Mouse (Mus musculus): ENCODE results near the gene Tango6. TPM values are rescaled to one million over a fixed set of nuclear protein-coding genes. Genes with fewer than 3 reads are reported as not detected.

The Tango6 gene
- total and polyA plus RNA-seq, 3 experiments = 2.9 to 6.4 (median 4.5) TPM

DNA sequence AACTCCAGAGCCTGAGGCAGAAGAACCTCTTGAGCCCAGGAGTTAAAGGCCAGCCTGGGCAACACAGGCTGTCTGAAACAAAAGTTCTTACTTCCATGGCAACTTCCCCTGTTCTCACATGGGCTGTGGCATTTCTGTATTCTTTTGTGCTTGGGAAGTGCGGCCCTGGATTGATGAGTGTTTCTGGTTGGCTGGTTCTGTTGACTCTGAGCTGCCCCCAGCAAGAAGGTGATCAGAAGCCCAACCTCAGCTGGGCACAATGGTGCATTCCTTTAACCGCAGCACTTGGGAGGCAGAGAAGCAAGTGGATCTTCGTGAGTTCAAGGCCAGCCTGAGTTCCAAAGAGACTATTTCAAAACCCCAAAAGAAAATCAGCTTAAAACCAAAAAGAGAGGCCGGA is 45.4 kb upstream of the Tango6 start:
- Histone ChIP-seq H3K4me1 (ENCODE audit: control insufficient read depth in 1 of 2, insufficient read depth in 2 of 2) (peaks cover 0 to 14% of the 10 kb centered on the region in 2 experiments; a peak in 3 of 4 replicates), H3K79me2 (replicated peaks; ENCODE audit: control insufficient read depth, extremely low read depth, insufficient read depth, poor library complexity, severe bottlenecking) (no peaks in the 10 kb centered on the region), H3K27ac (ENCODE audit: insufficient read depth, low read depth) (no peak overlapping the region), H3K36me3 (replicated peaks in 1 of 2; ENCODE audit: control insufficient read depth in 1 of 2, insufficient read depth in 1 of 2, low read length in 1 of 2) (no peaks in the 10 kb centered on the region), H3K27me3 (replicated peaks) (no peaks in the 10 kb centered on the region), H3K4me3 (replicated peaks in 1 of 3; ENCODE audit: low read depth in 2 of 3, low read length in 2 of 3, poor library complexity in 1 of 3) (no peak overlapping the region), H3K9me3 (replicated peaks; ENCODE audit: low read length) (no peaks in the 10 kb centered on the region), H3K9ac (ENCODE audit: insufficient read depth, low read depth) (no peak overlapping the region), H3K4me2 (ENCODE audit: insufficient read depth, low read depth, poor library complexity, severe bottlenecking) (no peak overlapping the region)
- in situ Hi-C loops (cut with MboI; ENCODE audit: low pct_ligation_motif_present, low pct_unique_long_range_greater_than_20kb, low sequenced_read_pairs) (no loop called here), dilution Hi-C loops (cut with MboI; ENCODE audit: extremely low pct_ligation_motif_present, extremely low pct_unique_long_range_greater_than_20kb, low sequenced_read_pairs) (no loop called here)
- TF ChIP-seq JUN (IDR thresholded peaks at IDR 0.05; ENCODE audit: insufficient read depth, low read depth, low read length) (no peak), KAT2A (IDR thresholded peaks at IDR 0.05; ENCODE audit: insufficient replicate concordance, low read length) (no peak), USF2 (conservative IDR thresholded peaks at IDR 0.05; ENCODE audit: low read depth, low read length) (no peak), MEF2A (IDR thresholded peaks at IDR 0.05; ENCODE audit: borderline replicate concordance, low read depth, low read length) (no peak), ETS1 (conservative IDR thresholded peaks at IDR 0.05; ENCODE audit: low read depth, low read length) (no peak), NELFE (IDR thresholded peaks at IDR 0.05; ENCODE audit: low read depth, low read length) (no peak), ELF1 (IDR thresholded peaks at IDR 0.05; ENCODE audit: low read depth, low read length) (no peak), HCFC1 (IDR thresholded peaks at IDR 0.05; ENCODE audit: low read depth, low read length) (no peak), SMC3 (IDR thresholded peaks at IDR 0.05; ENCODE audit: low read depth, low read length) (no peak), MXI1 (IDR thresholded peaks at IDR 0.05; ENCODE audit: low read depth, low read length) (no peak), PAX5 (IDR thresholded peaks at IDR 0.05; ENCODE audit: low read length) (no peak), MYC (IDR thresholded peaks at IDR 0.05; ENCODE audit: low read depth, low read length) (no peak), CHD2 (IDR thresholded peaks at IDR 0.05; ENCODE audit: low read length) (no peak)
- DNase-seq (ENCODE audit: extremely low read depth) = no peak

DNA sequence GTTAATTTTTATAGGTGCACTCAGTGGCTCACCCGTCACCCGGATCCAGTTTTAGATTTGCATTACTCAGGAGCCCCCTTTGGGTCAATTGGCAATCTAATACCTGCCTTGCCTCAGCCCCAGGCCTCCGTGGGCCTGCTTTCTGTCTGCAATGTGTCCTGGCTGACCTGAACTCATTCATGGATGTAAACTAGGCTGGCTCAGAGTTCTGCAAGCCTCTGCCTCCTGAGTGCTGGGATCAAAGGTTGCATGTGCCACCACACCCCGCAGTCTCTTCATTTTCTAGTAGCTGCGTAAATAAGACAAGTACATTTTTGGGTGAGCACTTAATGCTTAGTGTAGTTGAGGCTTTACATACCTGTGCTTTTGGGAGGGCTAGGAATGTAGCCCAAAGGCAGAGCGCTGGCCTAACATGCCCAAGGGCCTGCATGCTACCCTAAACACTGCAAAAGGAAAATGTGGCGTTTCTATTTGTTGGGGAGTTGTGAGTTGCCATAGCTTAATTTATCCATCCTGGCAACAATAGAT is 44.0 kb upstream of the Tango6 start:
- in situ Hi-C loops (cut with MboI; ENCODE audit: low pct_ligation_motif_present, low pct_unique_long_range_greater_than_20kb, low sequenced_read_pairs) (no loop called here), dilution Hi-C loops (cut with MboI; ENCODE audit: extremely low pct_ligation_motif_present, extremely low pct_unique_long_range_greater_than_20kb, low sequenced_read_pairs) (no loop called here)
- Histone ChIP-seq H3K27ac (ENCODE audit: insufficient read depth, low read depth) (no peak overlapping the region), H3K36me3 (replicated peaks in 1 of 2; ENCODE audit: control insufficient read depth in 1 of 2, insufficient read depth in 1 of 2, low read length in 1 of 2) (no peaks in the 10 kb centered on the region), H3K4me2 (ENCODE audit: insufficient read depth, low read depth, poor library complexity, severe bottlenecking) (no peak overlapping the region), H3K79me2 (replicated peaks; ENCODE audit: control insufficient read depth, extremely low read depth, insufficient read depth, poor library complexity, severe bottlenecking) (no peaks in the 10 kb centered on the region), H3K9ac (ENCODE audit: insufficient read depth, low read depth) (no peak overlapping the region), H3K27me3 (replicated peaks) (no peaks in the 10 kb centered on the region), H3K4me1 (ENCODE audit: control insufficient read depth in 1 of 2, insufficient read depth in 2 of 2) (peaks cover 0 to 15% of the 10 kb centered on the region in 2 experiments; a peak in 2 of 4 replicates), H3K4me3 (replicated peaks in 1 of 3; ENCODE audit: low read depth in 2 of 3, low read length in 2 of 3, poor library complexity in 1 of 3) (no peak overlapping the region), H3K9me3 (replicated peaks; ENCODE audit: low read length) (no peaks in the 10 kb centered on the region)
- TF ChIP-seq JUND (conservative IDR thresholded peaks at IDR 0.05; ENCODE audit: low read depth, low read length) (no peak), CHD2 (IDR thresholded peaks at IDR 0.05; ENCODE audit: low read length) (no peak), TCF12 (IDR thresholded peaks at IDR 0.05; ENCODE audit: low read depth, low read length) (no peak), PAX5 (IDR thresholded peaks at IDR 0.05; ENCODE audit: low read length) (no peak), RAD21 (IDR thresholded peaks at IDR 0.05; ENCODE audit: low read depth, low read length) (no peak), MAFK (IDR thresholded peaks at IDR 0.05; ENCODE audit: insufficient replicate concordance, low read length) (no peak), KAT2A (IDR thresholded peaks at IDR 0.05; ENCODE audit: insufficient replicate concordance, low read length) (no peak), IRF4 (IDR thresholded peaks at IDR 0.05; ENCODE audit: low read depth, low read length) (no peak), MYC (IDR thresholded peaks at IDR 0.05; ENCODE audit: low read depth, low read length) (no peak), ZMIZ1 (IDR thresholded peaks at IDR 0.05; ENCODE audit: low read depth, low read length) (no peak)
- DNase-seq (ENCODE audit: extremely low read depth) = no peak

Measured in CH12.LX (cell line).